Mouse (Mus musculus) testis, postnatal 14 days (tissue): ENCODE results near the gene Samd11.

Experiments used
- DNase-seq: peaks from one replicate; pipeline ENCODE4 v3.0.0; 2021; ENCODE audit warnings: low spot score

Samd11 gene

GRCm38 (mm10) chr4:156213134-156213533 is 42.3 kb downstream of the Samd11 start:
- no peak for DNase-seq

- no peak for DNase-seq
These were observed 45.4 kb downstream of the Samd11 start for GRCm38 (mm10) chr4:156209963-156210635.

GRCm38 (mm10) chr4:156208872-156209271 is 46.6 kb downstream of the Samd11 start:
- DNase-seq, result no peak

GRCm38 (mm10) chr4:156203413-156204131 is 51.9 kb downstream of the Samd11 start:
- no peak for DNase-seq

GRCm38 (mm10) chr4:156203001-156203412 is 52.5 kb downstream of the Samd11 start, which contains the start of gene AW011738:
TSS of gene AW011738 (plus strand) at chr4:156203304.
- no peak for DNase-seq

- DNase-seq, result no peak
These were observed 53.0 kb downstream of the Samd11 start for GRCm38 (mm10) chr4:156202462-156202893.

- DNase-seq, result no peak
These were observed 54.6 kb downstream of the Samd11 start, which contains the start of gene Isg15 for GRCm38 (mm10) chr4:156200623-156201475. TSS of gene Isg15 (minus strand) at chr4:156200818.

GRCm38 (mm10) chr4:156197829-156198205 is 57.6 kb downstream of the Samd11 start:
- peak; percentile 76 for DNase-seq

- DNase-seq, result peak; percentile 79
These were observed 58.2 kb downstream of the Samd11 start, which contains the start of gene Agrn for GRCm38 (mm10) chr4:156197131-156197828. TSS of gene Agrn (minus strand) at chr4:156197488.
